Mouse (Mus musculus) kidney, adult 2 months (tissue): ENCODE data around the gene Anks6. TPM values are rescaled to one million over a fixed set of nuclear protein-coding genes. Genes with fewer than 3 reads are reported as not detected.

ENCODE experiments used
- DNase-seq: peaks from one replicate; pipeline ENCODE4 v3.0.0; 2021
- H3K27ac ChIP-seq: fragments of 200-500 bp; 2 replicates; pipeline ENCODE4 v1.5.1; 2012; ENCODE audit warnings: low read depth, low read length, control low read depth, inconsistent platforms; ENCODE audit not compliant: insufficient read depth
- H3K27me3 ChIP-seq: fragments of 200-500 bp; replicated peaks from 2 replicates; pipeline ENCODE4 v1.6.1; 2012; ENCODE audit warnings: mild to moderate bottlenecking, moderate library complexity, low read length, inconsistent platforms; ENCODE audit not compliant: control insufficient read depth, insufficient read depth
- H3K36me3 ChIP-seq: fragments of 200-500 bp; 2 replicates; pipeline ENCODE4 v1.6.1; 2012; ENCODE audit warnings: mild to moderate bottlenecking, moderate library complexity, low read length, inconsistent platforms; ENCODE audit not compliant: control insufficient read depth, insufficient read depth
- H3K4me1 ChIP-seq: fragments of 200-500 bp; 2 replicates; pipeline ENCODE4 v1.6.1; 2011; ENCODE audit warnings: low read length; ENCODE audit not compliant: control insufficient read depth, insufficient read depth
- H3K4me3 ChIP-seq: fragments of 200-500 bp; 2 replicates; pipeline ENCODE4 v1.5.1; 2011; ENCODE audit warnings: mild to moderate bottlenecking, low read depth, low read length, control low read depth; ENCODE audit not compliant: insufficient read depth
- CTCF ChIP-seq: fragments of 200-500 bp; conservative IDR thresholded peaks from 2 replicates; pipeline ENCODE4 v1.5.1; 2011; ENCODE audit warnings: low read depth, mild to moderate bottlenecking, control low read depth, low read length, moderate library complexity, mixed read lengths; ENCODE audit not compliant: insufficient read depth, insufficient read length
- POLR2A ChIP-seq: fragments of 200-500 bp; IDR thresholded peaks from one replicate; pipeline ENCODE4 v1.6.1; 2011; ENCODE audit warnings: low read depth, low read length, control low read depth
- WGBS: fragments of 180-500 bp; shearing (Covaris S2); methylation state at CpG from one replicate; pipeline ENCODE4 v1.1.7; 2018; 5-methylcytosine and 5-hydroxymethylcytosine counted together
- polyA plus RNA-seq: library from polyadenylated mRNA; depleted of rRNA; stranded (reverse); fragments of >200 nt; gene quantifications from 2 replicates; pipeline ENCODE4 v1.2.3, GENCODE M21; 2012

The Anks6 gene
- polyA plus RNA-seq, 1 experiment: 16.1 TPM

- 82% methylated on average over 6 of the region's 6 CpGs for WGBS
- H3K4me3 ChIP-seq: no peak overlapping the region
- peaks cover 34% of the 10 kb centered on the region; the same call in 1 of the 2 replicates for H3K4me1 ChIP-seq
- no peaks in the 10 kb centered on the region for H3K36me3 ChIP-seq
- peak; percentile 36 for DNase-seq
- no peak overlapping the region for H3K27ac ChIP-seq
- H3K27me3 ChIP-seq: no peaks in the 10 kb centered on the region
- TF ChIP-seq POLR2A (no peak), CTCF (peak; percentile 56; the same call in 1 of the 2 replicates)
Observed at GRCm38 (mm10) chr4:47046974-47047373, 10.3 kb downstream of the Anks6 start.

- DNase-seq: peak; percentile 69
- Histone ChIP-seq H3K36me3 (no peaks in the 10 kb centered on the region), H3K4me1 (peaks cover 17% of the 10 kb centered on the region; the same call in 1 of the 2 replicates), H3K27me3 (no peaks in the 10 kb centered on the region), H3K4me3 (no peak overlapping the region), H3K27ac (no peak overlapping the region)
- 68% methylated on average over 9 of the region's 9 CpGs for WGBS
- no peak for TF ChIP-seq CTCF
Observed at GRCm38 (mm10) chr4:47043866-47044265, 13.4 kb downstream of the Anks6 start.

- WGBS: 60% methylated on average over 10 of the region's 10 CpGs
- Histone ChIP-seq H3K4me3 (no peak overlapping the region), H3K27ac (no peak overlapping the region), H3K4me1 (peaks cover 5% of the 10 kb centered on the region; the same call in 1 of the 2 replicates), H3K36me3 (no peaks in the 10 kb centered on the region), H3K27me3 (no peaks in the 10 kb centered on the region)
- no peak for TF ChIP-seq CTCF
- TF ChIP-seq POLR2A: no peak
- DNase-seq: peak; percentile 94
Observed at GRCm38 (mm10) chr4:47039586-47039985, 17.6 kb downstream of the Anks6 start.

DNA sequence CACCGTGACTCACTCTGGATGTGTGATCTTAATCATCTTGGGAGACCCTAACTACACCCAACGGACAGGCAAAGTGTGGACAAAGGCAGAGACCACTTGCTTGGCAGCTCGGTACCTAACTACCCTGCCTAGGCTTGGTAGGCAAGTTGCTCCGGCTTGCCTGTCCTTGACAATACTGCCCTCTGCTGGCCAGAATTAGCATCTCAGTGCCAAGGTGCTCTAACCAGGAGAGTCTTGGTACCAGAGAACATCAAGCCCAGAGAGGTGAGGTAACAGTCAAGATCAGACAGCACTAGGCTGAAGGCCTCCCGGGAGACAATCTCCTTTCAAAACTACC is 19.9 kb downstream of the Anks6 start:
- Histone ChIP-seq H3K27me3 (no peaks in the 10 kb centered on the region), H3K4me3 (no peak overlapping the region), H3K36me3 (no peaks in the 10 kb centered on the region), H3K4me1 (peaks cover 5% of the 10 kb centered on the region; the same call in 1 of the 2 replicates), H3K27ac (no peak overlapping the region)
- 15% methylated on average over 5 of the region's 5 CpGs for WGBS
- TF ChIP-seq CTCF (peak; percentile 99), POLR2A (no peak)
- peak; percentile 81 for DNase-seq

DNA sequence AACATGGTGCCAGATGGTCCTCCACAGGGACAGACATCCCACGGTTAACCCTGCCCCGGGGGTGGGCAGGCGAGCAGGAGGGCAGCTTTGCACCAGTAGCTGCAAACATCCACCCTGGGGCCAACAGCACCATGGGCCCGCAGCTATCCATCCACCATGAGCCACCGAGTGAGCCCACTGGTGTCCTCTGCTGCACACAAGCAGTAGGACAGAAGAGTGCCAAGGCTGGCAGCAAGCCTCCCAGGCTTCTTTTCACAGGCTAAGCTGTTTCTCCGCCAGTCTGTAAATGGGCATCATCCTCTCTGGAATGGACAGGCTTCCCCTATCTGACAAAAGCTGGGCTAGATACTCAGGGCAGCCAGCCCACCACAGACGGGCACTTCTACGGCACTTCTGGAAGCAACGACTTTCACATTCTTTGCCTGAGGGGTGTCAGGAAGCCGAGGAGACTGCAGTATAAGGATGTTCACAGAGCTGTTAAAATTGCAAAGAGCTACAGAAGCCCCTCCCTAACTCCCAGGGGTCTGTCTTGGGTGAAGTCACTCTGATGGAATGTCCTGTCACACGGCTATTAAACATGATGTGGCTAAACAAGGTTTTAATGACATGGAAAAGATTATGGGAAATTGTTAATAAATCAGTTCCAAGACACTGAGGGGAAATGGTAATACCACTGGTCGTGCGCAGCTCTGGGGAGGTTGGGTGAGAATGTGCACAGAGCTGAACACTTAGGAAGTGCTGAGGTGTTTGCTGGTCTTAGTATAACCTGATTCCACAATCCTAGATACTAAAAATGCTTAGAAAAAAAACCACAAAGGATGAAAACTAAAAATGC is 20.5 kb downstream of the Anks6 start:
- no peak overlapping the region for H3K27ac ChIP-seq
- no peaks in the 10 kb centered on the region for H3K27me3 ChIP-seq
- no peak for TF ChIP-seq POLR2A
- peaks cover 5% of the 10 kb centered on the region; the same call in 1 of the 2 replicates for H3K4me1 ChIP-seq
- no peak overlapping the region for H3K4me3 ChIP-seq
- no peaks in the 10 kb centered on the region for H3K36me3 ChIP-seq
- DNase-seq: no peak
- WGBS: 52% methylated on average over 13 of the region's 13 CpGs

GRCm38 (mm10) chr4:47035536-47035935 is 21.7 kb downstream of the Anks6 start:
- H3K36me3 ChIP-seq: no peaks in the 10 kb centered on the region

GRCm38 (mm10) chr4:47032171-47032570 is 25.1 kb downstream of the Anks6 start:
- Histone ChIP-seq H3K27ac (no peak overlapping the region), H3K27me3 (no peaks in the 10 kb centered on the region), H3K4me3 (no peak overlapping the region), H3K36me3 (no peaks in the 10 kb centered on the region), H3K4me1 (no peaks in the 10 kb centered on the region)
- no peak for DNase-seq
- 90% methylated on average over 8 of the region's 8 CpGs for whole genome bisulfite sequencing
- TF ChIP-seq POLR2A: no peak
- TF ChIP-seq CTCF: no peak

More at GRCm38 (mm10) chr4:47035536-47035935, 21.7 kb downstream of the Anks6 start:
- 84% methylated on average over 14 of the region's 14 CpGs for WGBS
- Histone ChIP-seq H3K4me3 (no peak overlapping the region), H3K27ac (no peak overlapping the region), H3K27me3 (no peaks in the 10 kb centered on the region), H3K4me1 (peaks cover 5% of the 10 kb centered on the region; the same call in 1 of the 2 replicates)
- TF ChIP-seq CTCF: no peak
- TF ChIP-seq POLR2A: no peak
- no peak for DNase-seq
